Mouse (Mus musculus) layer of hippocampus, adult 2 months (tissue): Measurements from ENCODE around the gene Plxnb1. TPM values are rescaled to one million over a fixed set of nuclear protein-coding genes. Genes with fewer than 3 reads are reported as not detected.

ENCODE experiments used
- DNase-seq, 2 experiments: peaks; one replicate each; pipeline ENCODE4 v3.0.0; 2022; ENCODE audit warnings: low spot score in 2 of 2
- H3K27ac ChIP-seq: fragments of 200-600 bp; 2 replicates; pipeline ENCODE4 v1.8.1; 2022
- H3K4me3 ChIP-seq: fragments of 200-600 bp; 2 replicates; pipeline ENCODE4 v1.8.1; 2022; ENCODE audit warnings: mild to moderate bottlenecking
- CTCF ChIP-seq: fragments of 200-600 bp; conservative IDR thresholded peaks from 2 replicates; pipeline ENCODE4 v1.8.1; 2022; ENCODE audit warnings: antibody characterized with exemption, mild to moderate bottlenecking, moderate library complexity
- total RNA-seq, 2 experiments: library from RNA; stranded (reverse); gene quantifications; 2 replicates each; pipeline ENCODE4 v1.2.3; 2021

Gene Plxnb1
- total RNA-seq, 2 experiments from 2014 or later = 84.4 to 92.7 TPM

DNA sequence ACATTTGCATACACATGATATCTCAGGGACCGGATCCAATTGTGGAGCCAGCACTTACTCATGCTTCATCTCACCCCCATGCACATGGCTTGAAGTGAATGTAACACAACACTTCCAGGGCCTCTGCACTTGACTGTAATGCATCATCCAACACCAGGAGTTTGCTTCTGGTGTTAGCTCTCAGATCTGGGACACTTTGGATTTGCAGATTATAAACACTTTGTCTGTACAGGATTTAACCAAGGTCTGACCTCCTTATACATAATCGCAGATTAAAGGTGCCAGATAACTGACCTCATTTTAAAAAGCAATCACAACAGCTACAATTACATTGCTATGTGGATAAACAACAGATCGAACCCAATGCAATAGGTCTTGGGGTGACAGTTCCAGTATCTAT is 14.7 kb upstream of the Plxnb1 start:
- Histone ChIP-seq H3K27ac (no peak overlapping the region), H3K4me3 (no peak overlapping the region)
- DNase-seq = no peak
- no peak for TF ChIP-seq CTCF

DNA sequence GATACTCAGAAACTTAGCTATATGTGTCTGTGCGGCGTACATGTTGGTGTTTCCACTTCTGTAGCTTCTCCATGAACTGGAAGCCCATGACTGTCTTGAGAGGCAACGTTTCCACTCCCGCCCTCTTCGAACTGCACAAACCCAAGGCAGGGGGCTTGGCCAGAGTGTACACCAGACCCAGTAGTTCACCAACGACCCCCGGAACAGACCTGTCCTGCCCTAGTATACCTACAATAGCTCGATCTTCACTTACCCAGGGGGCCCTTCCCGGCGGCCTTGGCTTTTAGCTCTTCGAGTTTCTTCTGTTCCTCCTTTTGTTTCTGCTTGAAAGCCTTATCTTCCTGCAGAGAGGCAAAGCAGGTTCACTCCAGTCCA is 13.5 kb upstream of the Plxnb1 start:
- H3K4me3 ChIP-seq = peak overlapping the region; percentile 88
- no peak for DNase-seq
- TF ChIP-seq CTCF = no peak
- H3K27ac ChIP-seq = peak overlapping the region; percentile 89

DNA sequence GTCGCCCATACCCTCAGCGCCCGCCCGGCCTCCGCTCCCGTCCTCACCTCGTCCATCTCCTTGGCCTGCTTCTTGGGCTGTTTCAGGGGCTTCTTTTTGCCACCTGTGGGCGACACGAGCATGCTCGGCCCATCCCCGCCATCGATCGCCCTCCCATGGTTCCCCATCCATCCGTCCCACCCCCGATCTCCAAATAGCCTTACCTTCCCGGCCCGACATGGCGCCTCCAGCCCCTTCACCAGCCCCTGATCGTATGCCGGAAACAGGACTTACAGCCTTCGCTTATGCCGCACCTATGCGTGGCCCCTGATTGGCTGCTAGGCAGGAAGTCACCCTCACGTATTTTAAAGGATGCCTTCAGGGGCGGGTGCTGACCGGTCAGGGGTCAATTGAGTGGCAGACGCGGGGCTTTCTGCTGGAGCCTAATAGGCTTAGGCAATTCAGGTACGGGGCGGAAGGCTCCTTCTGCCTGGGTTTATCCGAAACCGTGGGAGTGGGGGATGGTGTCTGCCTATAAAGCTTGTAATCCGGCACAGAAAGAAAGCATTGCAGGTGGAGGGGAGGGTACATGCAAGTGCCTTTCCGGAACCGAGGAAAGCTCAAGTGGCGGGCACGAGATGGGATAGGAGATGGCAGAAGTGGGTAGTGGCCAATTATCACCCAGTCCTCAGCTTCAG is 12.9 kb upstream of the Plxnb1 start, which contains the start of the genes Ccdc51 and Tma7:
Gene Ccdc51 (plus strand): TSS at position 370 of the 677 bp plus-strand sequence.
Gene Tma7 (minus strand): TSS at position 464 of the 677 bp plus-strand sequence.
- peak within 1 kb of the TSS; percentile 89 for H3K27ac ChIP-seq
- no peak for TF ChIP-seq CTCF
- DNase-seq = peak; percentile 84 to 91
- H3K4me3 ChIP-seq = peak within 1 kb of the TSS; percentile 88

DNA sequence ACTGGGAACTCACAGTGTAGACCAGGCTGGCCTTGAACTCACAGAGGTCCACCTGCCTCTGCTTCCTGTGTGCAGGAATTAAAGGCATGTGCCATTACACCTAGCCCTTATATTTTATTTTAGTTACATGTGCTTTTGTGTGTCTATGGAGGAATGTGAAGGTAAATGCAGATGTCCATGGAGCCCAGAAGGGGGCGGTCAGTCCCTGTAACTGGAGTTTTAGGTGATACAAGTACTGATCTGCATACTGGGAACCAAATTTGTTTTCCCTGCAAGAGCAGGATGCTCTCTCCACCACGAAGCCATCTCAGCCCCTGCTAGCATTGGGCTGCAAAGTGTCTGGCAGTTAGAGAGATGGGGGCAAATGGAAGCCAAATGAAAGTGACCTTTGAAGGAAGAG is 10.3 kb upstream of the Plxnb1 start:
- no peak for DNase-seq
- peak; percentile 74 for TF ChIP-seq CTCF
- Histone ChIP-seq H3K4me3 (no peak overlapping the region), H3K27ac (no peak overlapping the region)

DNA sequence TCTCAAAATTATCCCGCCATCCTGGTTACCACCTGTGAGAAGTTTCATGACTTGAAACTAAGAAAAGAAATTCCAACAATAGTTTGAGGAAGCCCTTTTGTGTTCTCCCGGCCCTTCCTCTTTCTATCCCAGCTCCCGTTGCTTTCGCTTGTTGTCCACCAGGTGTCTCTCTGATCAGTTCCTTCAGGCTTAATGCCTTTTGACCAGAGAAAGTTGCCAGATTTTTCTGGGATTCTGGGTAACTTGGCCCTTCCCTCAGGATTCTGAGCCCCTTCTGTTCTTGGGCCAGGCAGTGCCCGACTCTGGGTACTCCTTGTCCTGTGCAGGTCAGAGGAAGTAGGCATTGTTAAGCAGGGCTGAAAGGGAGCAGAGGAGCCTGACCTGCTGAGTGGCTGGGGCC is 7.2 kb upstream of the Plxnb1 start:
- TF ChIP-seq CTCF = peak; percentile 90
- peak overlapping the region; percentile 80 for H3K27ac ChIP-seq
- peak in 1 of 2 experiments; percentile 56 for DNase-seq

DNA sequence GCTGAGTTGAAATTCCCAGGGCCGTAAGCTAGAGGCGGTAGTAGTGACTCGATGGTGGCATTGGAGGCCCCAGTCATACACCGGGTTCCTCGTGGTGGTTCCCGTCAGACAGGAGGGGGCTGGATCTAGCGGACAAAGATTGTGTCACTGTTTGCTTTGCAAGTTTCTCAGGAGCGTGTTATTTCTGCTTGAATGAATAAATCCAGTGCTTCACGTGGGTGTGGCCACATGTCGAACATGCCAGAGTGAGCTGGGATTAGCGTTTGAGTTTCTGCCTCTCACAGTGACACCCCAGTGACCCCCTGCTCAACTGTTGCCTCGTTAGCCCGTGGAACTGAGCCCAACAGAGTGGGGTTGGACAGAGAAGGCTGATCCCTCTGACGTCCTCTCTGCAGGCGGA is 4.7 kb upstream of the Plxnb1 start:
- no peak for DNase-seq
- Histone ChIP-seq H3K27ac (no peak overlapping the region), H3K4me3 (no peak overlapping the region)
- no peak for TF ChIP-seq CTCF

More for the DNA sequence above, 7.2 kb upstream of the Plxnb1 start:
- H3K4me3 ChIP-seq = no peak overlapping the region

DNA sequence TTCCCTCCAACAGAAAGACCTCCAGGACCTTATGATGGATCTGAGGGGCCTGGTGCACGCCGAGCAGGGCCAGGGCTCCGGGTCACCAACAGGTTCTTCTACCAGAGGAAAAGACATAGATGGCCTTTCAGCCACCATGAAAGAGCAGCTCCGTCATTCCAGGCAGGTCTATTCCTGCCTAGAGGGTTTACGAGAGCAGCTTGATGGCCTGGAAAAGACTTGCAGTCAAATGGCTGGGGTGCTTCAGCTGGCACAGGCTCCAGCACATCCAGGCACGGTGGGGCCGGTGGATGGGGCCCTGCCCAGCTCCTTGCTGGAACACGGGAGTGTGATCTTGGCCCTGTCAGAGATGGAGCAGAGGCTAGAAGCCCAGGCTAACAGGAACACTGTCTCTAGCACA is 3.4 kb upstream of the Plxnb1 start:
- H3K4me3 ChIP-seq = no peak overlapping the region
- TF ChIP-seq CTCF = no peak
- no peak overlapping the region for H3K27ac ChIP-seq
- DNase-seq = no peak

DNA sequence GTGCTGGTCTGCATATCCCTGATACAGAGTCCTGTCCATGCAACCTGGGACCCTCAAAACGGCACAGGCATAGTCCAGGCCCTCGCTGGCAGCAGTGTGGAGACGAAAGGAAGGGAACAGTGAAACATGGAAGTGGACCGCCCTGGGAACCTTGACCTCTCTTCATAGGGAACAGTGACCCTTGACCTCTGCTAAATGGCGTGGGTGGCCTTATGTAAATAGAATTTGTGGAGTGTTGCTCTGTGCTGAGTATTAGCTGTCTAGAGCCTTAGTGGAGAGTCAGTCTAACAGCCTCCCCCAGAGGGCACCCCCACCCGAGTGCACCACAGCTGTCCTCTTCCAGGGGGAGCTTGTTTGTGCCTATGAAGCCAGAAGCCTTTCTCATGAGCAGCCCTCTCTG is 2.4 kb upstream of the Plxnb1 start:
- no peak for DNase-seq
- no peak overlapping the region for H3K27ac ChIP-seq
- TF ChIP-seq CTCF = no peak
- no peak overlapping the region for H3K4me3 ChIP-seq

DNA sequence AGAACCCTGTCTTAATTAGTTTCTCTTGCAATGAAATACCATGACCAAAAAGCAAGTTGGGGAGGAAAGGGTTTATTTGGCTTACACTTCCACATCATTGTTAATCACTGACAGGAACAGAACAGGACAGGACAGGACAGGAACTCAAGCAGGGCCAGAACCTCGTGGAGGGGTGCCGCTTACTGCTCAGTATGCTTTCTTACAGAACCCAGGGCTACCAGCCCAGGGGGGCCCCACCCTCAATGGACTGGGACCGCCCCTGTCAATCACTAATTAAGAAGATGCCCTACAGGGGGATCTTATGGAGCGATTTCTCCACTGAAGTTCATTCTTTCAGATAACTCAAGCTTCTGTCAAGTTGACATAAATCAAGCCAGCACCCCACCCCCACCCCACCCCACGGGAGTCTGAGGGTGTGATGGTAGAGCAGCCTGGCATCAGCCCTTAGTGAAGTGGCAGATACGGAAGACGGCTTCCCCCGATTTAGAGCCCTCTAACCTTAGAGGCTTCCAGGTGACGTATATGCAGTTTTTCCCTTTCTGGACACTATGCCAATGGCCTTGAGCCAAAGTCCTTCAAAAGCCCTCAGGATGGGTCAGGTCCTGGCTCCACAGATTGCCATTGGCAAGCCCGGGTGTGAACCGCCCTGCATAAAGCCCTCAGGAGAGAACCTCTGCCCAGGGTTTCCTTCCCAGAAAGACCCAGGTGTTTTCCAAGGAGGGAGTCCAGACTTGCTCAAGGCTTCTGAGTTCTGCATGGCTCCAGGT is 1.2 kb upstream of the Plxnb1 start:
- no peak for DNase-seq
- TF ChIP-seq CTCF = no peak
- Histone ChIP-seq H3K4me3 (no peak overlapping the region), H3K27ac (peak overlapping the region; percentile 91; the same call in 1 of the 2 replicates)

DNA sequence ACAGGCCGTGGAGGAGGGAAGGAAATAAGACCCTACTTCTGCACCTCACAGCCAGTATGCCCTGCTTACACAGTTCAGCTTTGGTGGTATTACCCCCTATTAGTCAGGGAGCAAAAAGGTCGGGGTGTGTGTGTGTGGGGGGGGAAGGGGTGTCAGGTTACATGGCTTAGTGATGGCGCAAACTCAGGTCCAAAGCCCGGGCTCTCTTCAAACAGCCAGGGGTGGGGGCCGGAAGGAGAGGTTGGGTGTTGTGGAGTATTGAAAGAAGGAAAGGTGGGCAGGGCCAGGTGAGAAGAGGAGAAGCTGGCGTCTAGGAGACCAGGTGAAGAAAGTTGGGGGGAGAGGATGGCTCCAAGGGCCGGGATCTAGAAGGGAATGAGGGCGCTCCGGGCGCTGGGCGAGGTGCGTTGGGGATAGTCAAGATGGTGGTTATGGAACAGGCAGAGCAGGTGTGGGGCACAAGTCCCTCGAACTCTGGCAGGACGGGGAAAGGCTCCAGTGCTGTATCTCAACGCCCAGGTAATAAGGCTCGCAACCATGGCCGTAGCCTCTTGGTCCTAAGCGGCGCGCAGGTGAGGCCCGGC is 544 bp upstream of the Plxnb1 start:
- no peak for DNase-seq
- peak overlapping the region; percentile 91 for H3K27ac ChIP-seq
- peak overlapping the region; percentile 83 for H3K4me3 ChIP-seq
- no peak for TF ChIP-seq CTCF

DNA sequence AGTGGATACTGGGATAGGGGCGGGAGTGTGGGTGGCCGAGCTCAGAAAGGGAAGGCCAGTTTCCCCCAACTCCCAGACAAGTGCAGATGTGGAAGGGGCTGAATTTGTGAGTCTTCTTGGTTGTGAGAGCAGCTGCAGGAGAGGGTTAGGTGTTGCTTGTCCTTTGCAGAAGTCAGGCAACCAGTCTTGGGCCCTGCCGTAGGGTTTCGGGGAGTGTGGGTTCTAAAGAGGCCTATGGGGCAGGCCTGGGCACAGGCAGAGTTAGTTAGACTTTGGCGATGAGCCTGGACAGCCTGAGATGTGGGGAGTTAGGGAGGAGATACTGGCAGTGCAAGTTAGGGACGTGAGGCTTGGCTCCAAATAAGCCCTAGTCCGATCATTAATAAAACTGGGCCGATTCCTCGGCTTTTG is 1.1 kb downstream of the Plxnb1 start:
- DNase-seq = no peak
- H3K4me3 ChIP-seq = peak overlapping the region; percentile 83
- no peak for TF ChIP-seq CTCF
- H3K27ac ChIP-seq = peak overlapping the region; percentile 91

DNA sequence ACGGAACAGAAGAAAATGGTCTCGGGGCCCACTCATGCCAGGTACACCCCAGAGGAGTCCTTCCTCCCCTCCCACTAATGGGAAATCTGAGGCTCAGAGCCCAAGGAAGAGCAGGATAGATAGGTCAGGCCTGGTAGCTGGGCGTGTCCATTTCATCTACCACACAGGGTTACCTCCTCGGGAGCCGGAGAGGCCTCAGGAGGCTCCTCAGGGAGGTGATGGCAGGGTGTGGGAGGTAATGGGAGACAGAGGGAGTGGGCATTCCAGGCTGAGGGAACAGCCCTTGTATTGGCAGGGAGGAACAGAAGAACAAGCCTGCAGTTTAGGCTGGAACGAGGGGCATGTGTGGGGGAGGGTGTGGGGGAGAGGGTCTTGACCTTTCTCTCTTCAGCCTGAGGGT is 1.7 kb downstream of the Plxnb1 start:
- H3K4me3 ChIP-seq = peak overlapping the region; percentile 83
- DNase-seq = no peak
- peak overlapping the region; percentile 91 for H3K27ac ChIP-seq
- TF ChIP-seq CTCF = no peak

DNA sequence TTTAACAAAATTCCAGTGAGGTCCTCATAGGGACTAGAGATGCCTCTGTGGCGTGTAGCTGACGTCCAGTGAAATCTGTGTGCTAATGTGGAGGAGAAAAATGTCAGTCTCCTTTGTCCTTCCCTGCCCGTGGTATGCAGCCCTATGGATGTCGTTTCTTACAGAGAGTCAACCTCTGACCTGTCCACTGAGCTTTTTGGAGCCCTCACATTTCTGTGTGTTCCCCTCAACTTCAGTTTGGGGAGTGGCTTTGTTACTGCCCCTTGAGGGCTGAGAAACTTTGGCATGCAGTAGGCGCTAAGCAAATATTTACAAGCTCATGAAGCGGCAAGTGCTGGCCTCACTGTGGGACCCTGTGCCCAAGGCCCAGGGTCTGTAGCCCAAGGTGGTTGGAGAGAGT is 2.1 kb downstream of the Plxnb1 start:
- H3K4me3 ChIP-seq = peak overlapping the region; percentile 83
- H3K27ac ChIP-seq = peak overlapping the region; percentile 91
- no peak for DNase-seq
- no peak for TF ChIP-seq CTCF
